Mouse (Mus musculus) limb, embryonic 12.5 days (tissue): ENCODE measurements around the gene Unc93a. TPM values are rescaled to one million over a fixed set of nuclear protein-coding genes. Genes with fewer than 3 reads are reported as not detected.
"Not testable (repeated sequence)": the region's sequence is repeated elsewhere in the genome, so short reads cannot be mapped to it uniquely, and the experiment has no call there.

Experiments
- ATAC-seq: fragments of 200-750 bp; cut with Nextera tagmentation; 2 replicates; pipeline ENCODE4 v1.8.0; 2017; ENCODE audit warnings: low read depth, moderate TSS enrichment; ENCODE audit not compliant: insufficient number of reproducible peaks, insufficient read depth, low FRiP score, low TSS enrichment
- H3K27ac ChIP-seq: fragments of 300-500 bp; sonication (generic); 2 replicates; pipeline ENCODE4 v1.5.1; 2016; ENCODE audit warnings: mild to moderate bottlenecking, moderate library complexity
- H3K27me3 ChIP-seq: fragments of 300-500 bp; sonication (generic); 2 replicates; pipeline ENCODE4 v1.6.1; 2016; ENCODE audit warnings: mild to moderate bottlenecking, moderate library complexity
- H3K36me3 ChIP-seq: fragments of 300-500 bp; sonication (generic); 2 replicates; pipeline ENCODE4 v1.6.1; 2016; ENCODE audit warnings: mild to moderate bottlenecking, moderate library complexity
- H3K4me1 ChIP-seq: fragments of 300-500 bp; sonication (generic); replicated peaks from 2 replicates; pipeline ENCODE4 v1.6.1; 2016
- H3K4me2 ChIP-seq: fragments of 300-500 bp; sonication (generic); 2 replicates; pipeline ENCODE4 v1.6.1; 2016; ENCODE audit warnings: mild to moderate bottlenecking, moderate library complexity
- H3K4me3 ChIP-seq: fragments of 300-500 bp; sonication (generic); replicated peaks from 2 replicates; pipeline ENCODE4 v1.5.1; 2016; ENCODE audit warnings: mild to moderate bottlenecking
- H3K9ac ChIP-seq: fragments of 300-500 bp; sonication (generic); replicated peaks from 2 replicates; pipeline ENCODE4 v1.6.1; 2016; ENCODE audit warnings: mild to moderate bottlenecking, moderate library complexity
- H3K9me3 ChIP-seq: fragments of 300-500 bp; sonication (generic); 2 replicates; pipeline ENCODE4 v1.6.1; 2016; ENCODE audit warnings: mild to moderate bottlenecking, moderate library complexity
- WGBS: fragments of 180-500 bp; shearing (Covaris S2); methylation state at CpG from one replicate; pipeline ENCODE4 v1.1.7; 2016; 5-methylcytosine and 5-hydroxymethylcytosine counted together
- polyA plus RNA-seq: library from polyadenylated mRNA; unstranded; fragments of >200 nt; fragmentation: Nextera tagmentation; extraction: Ambion mirVana; gene quantifications from 2 replicates; pipeline ENCODE4 v1.2.1, GENCODE M21; 2016

The Unc93a gene
- polyA plus RNA-seq, 1 experiment from 2014 or later = not detected

- not testable (repeated sequence) for H3K9me3 ChIP-seq, H3K27ac ChIP-seq, H3K27me3 ChIP-seq, H3K9ac ChIP-seq, H3K4me1 ChIP-seq, H3K4me3 ChIP-seq, ATAC-seq, H3K4me2 ChIP-seq, H3K36me3 ChIP-seq
- WGBS = 70% methylated on average over 4 of the region's 7 CpGs
Measured at GRCm38 (mm10) chr17:13062882-13063281, 68.7 kb downstream of the Unc93a start.

DNA sequence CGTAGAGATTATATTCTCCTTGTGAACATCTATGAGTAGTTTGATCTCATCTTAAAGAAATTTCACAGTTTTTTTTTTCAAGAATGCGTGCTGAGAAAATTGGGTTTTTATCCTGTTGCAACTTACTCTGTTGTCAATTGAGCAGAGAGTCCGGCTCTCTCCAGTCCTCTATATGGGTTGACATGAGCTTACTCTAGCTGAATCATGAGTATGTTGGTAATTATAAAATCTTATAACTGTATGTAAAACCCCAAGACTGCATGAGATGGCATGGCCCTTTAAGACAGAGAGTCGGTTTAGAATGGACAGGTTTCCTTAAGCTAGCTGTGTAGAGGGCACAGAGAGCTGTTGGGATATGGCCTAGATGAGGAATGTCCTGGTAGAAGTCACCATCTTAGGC, 70.8 kb downstream of the Unc93a start, which contains the start of gene Tcp10b:
TSS of gene Tcp10b (plus strand) at position 301 of the 400 bp plus-strand sequence.
- WGBS = 91% methylated on average over 4 of the region's 4 CpGs
- not testable (repeated sequence) for H3K36me3 ChIP-seq, ATAC-seq, H3K4me1 ChIP-seq, H3K27ac ChIP-seq, H3K27me3 ChIP-seq, H3K4me2 ChIP-seq, H3K4me3 ChIP-seq, H3K9ac ChIP-seq, H3K9me3 ChIP-seq

Other genes starting within 250 kb of the Unc93a start
- gene Pnldc1, start 221.6 kb downstream of the Unc93a start, polyA plus RNA-seq = 2.9 and 3.6 TPM in 2 replicates
- 497 and 531 TPM in 2 replicates for gene Tcp1, start 216.1 kb downstream of the Unc93a start, polyA plus RNA-seq
- gene Mrpl18, start 215.5 kb downstream of the Unc93a start, polyA plus RNA-seq = 172 and 174 TPM in 2 replicates
- 0.53 and 1.6 TPM in 2 replicates for gene Acat3, start 191.2 kb downstream of the Unc93a start, polyA plus RNA-seq
- 285 and 287 TPM in 2 replicates for gene Acat2, start 171.1 kb downstream of the Unc93a start, polyA plus RNA-seq
- 131 and 152 TPM in 2 replicates for gene Wtap, start 137.6 kb downstream of the Unc93a start, polyA plus RNA-seq
- 94.3 and 95.6 TPM in 2 replicates for gene Sod2, start 125.0 kb downstream of the Unc93a start, polyA plus RNA-seq
- gene Gpr31b, start 79.5 kb downstream of the Unc93a start, polyA plus RNA-seq = not detected in 2 replicates
- gene Tcp10b, start 70.7 kb downstream of the Unc93a start, polyA plus RNA-seq = not detected in 2 replicates
- gene Smok2a, start 89.4 kb upstream of the Unc93a start, polyA plus RNA-seq = not detected in 2 replicates
- not detected in 2 replicates for gene Smok2b, start 98.4 kb upstream of the Unc93a start, polyA plus RNA-seq
- not detected in 2 replicates for gene Tcp10c, start 222.8 kb upstream of the Unc93a start, polyA plus RNA-seq